Mouse (Mus musculus) ES-Bruce4 (cell line): ENCODE data around the gene Mamdc2.

ENCODE experiments used
- CTCF ChIP-seq: IDR thresholded peaks from one replicate; pipeline ENCODE4 v1.8.1; 2011; ENCODE audit warnings: low read depth, low read length
- EP300 ChIP-seq: IDR thresholded peaks from 2 replicates; pipeline ENCODE4 v1.6.1; 2011; ENCODE audit warnings: low read depth, low read length; ENCODE audit not compliant: insufficient read depth

- TF ChIP-seq CTCF (no peak), EP300 (no peak)
Measured at GRCm38 (mm10) chr19:23394597-23394996, 53.6 kb downstream of the Mamdc2 start.
